Mouse (Mus musculus) stomach, postnatal 0 days (tissue): Measurements from ENCODE around the gene Thsd4. TPM values are rescaled to one million over a fixed set of nuclear protein-coding genes. Genes with fewer than 3 reads are reported as not detected.
A peak's percentile ranks its signal among the peaks of the same experiment; 100 is the strongest.

Source experiments
- ATAC-seq: fragments of 200-750 bp; cut with Nextera tagmentation; 2 replicates; pipeline ENCODE4 v1.8.0; 2017; ENCODE audit not compliant: low FRiP score, low TSS enrichment
- DNase-seq: peaks from one replicate; pipeline ENCODE4 v3.0.0-alpha.2; 2016; ENCODE audit warnings: low spot score
- H3K27ac ChIP-seq: fragments of 300-500 bp; sonication (generic); replicated peaks from 2 replicates; pipeline ENCODE4 v1.5.1; 2014; ENCODE audit warnings: mild to moderate bottlenecking, control low read depth
- H3K27me3 ChIP-seq: fragments of 300-500 bp; sonication (generic); 2 replicates; pipeline ENCODE4 v1.6.1; 2014; ENCODE audit warnings: low read length; ENCODE audit not compliant: control insufficient read depth, insufficient read depth
- H3K36me3 ChIP-seq: fragments of 300-500 bp; sonication (generic); 2 replicates; pipeline ENCODE4 v1.6.1; 2014; ENCODE audit warnings: low read length, mixed read lengths; ENCODE audit not compliant: control insufficient read depth, insufficient read depth
- H3K4me1 ChIP-seq: fragments of 300-500 bp; sonication (generic); replicated peaks from 2 replicates; pipeline ENCODE4 v1.6.1; 2014; ENCODE audit warnings: antibody characterized with exemption; ENCODE audit not compliant: control insufficient read depth, insufficient read depth
- H3K4me2 ChIP-seq: fragments of 300-500 bp; sonication (generic); replicated peaks from 2 replicates; pipeline ENCODE4 v1.6.1; 2014; ENCODE audit warnings: low read depth, mild to moderate bottlenecking, control low read depth, moderate library complexity
- H3K4me3 ChIP-seq: fragments of 300-500 bp; sonication (generic); 2 replicates; pipeline ENCODE4 v1.5.1; 2014; ENCODE audit warnings: low read depth, low read length, control low read depth
- H3K9ac ChIP-seq: fragments of 300-500 bp; sonication (generic); 2 replicates; pipeline ENCODE4 v1.6.1; 2014; ENCODE audit warnings: mild to moderate bottlenecking, low read length, control low read depth, mixed read lengths
- H3K9me3 ChIP-seq: fragments of 300-500 bp; sonication (generic); 2 replicates; pipeline ENCODE4 v1.6.1; 2016; ENCODE audit warnings: low read length; ENCODE audit not compliant: control insufficient read depth
- CTCF ChIP-seq: IDR thresholded peaks from 2 replicates; pipeline ENCODE4 v1.5.1; 2016; ENCODE audit warnings: antibody characterized with exemption, low read depth, mild to moderate bottlenecking, moderate library complexity
- EP300 ChIP-seq: optimal IDR thresholded peaks from 2 replicates; pipeline ENCODE3; 2016; ENCODE audit warnings: antibody characterized with exemption
- WGBS: fragments of 180-500 bp; shearing (Covaris S2); extraction: QIAGEN DNeasy Blood & Tissue Kit; methylation state at CpG from one replicate; pipeline ENCODE4 v1.1.7; 2014; 5-methylcytosine and 5-hydroxymethylcytosine counted together
- polyA plus RNA-seq: library from polyadenylated mRNA; unstranded; fragments of >200 nt; fragmentation: Nextera tagmentation; extraction: Ambion mirVana; gene quantifications from 2 replicates; pipeline ENCODE4 v1.2.1, GENCODE M21; 2015

The Thsd4 gene
- polyA plus RNA-seq, 1 experiment from 2014 or later = 10.7 TPM

GRCm38 (mm10) chr9:60458468-60458962, 63.3 kb downstream of the Thsd4 start:
- Histone ChIP-seq H3K36me3 (no peaks in the 10 kb centered on the region), H3K27me3 (no peaks in the 10 kb centered on the region), H3K9me3 (no peaks in the 10 kb centered on the region), H3K9ac (no peak overlapping the region), H3K4me1 (no peaks in the 10 kb centered on the region; the same call in 1 of the 2 replicates), H3K4me3 (no peak overlapping the region), H3K4me2 (no peak overlapping the region; the same call in 1 of the 2 replicates), H3K27ac (peak overlapping the region; percentile 70)
- 43% methylated on average over 14 of the region's 14 CpGs for WGBS
- DNase-seq = no peak
- TF ChIP-seq EP300 (no peak), CTCF (no peak)
- ATAC-seq = no peak; the same call in 1 of the 2 replicates

DNA sequence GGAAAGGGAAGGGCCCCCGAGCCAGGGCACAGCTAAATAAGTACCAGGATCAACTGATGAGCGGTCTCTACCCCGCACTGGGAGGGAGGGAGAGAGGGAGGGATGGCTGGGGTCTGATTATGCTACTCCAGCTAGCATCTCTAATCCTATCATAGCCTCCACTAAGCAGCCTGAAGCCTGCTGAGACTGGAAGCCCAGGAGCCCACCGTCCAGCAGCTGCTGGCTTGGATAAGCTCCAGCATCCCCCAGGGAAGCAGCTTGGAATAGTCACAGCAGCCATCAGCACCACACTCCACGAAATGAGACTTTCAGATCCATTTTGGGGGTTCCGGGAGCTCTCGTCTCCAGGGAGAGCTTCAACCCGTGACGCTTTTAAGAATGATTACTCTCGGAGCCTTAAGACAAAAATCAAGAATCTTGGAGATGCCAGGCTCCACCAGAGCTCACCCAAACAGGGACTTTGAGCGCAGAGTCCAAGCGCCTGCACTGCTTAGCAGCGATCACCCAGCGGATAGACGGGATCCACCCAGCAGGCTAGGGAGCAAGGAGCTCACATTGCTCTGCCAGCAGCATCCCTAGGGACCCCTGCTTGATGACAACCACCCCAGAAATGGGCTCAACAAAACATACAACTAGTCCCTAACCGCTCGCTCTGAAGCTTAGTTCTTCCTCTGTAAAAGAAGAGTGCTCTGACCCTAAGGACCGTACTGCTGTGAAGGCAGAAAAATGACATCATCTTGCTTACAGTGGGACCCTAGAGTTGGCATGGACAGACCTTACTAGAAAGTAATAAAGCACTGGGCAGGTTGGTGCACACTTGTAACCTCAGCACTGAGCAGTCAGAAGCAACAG, 64.3 kb downstream of the Thsd4 start:
- H3K9ac ChIP-seq = no peak overlapping the region

GRCm38 (mm10) chr9:60456651-60457050, 65.2 kb downstream of the Thsd4 start:
- ATAC-seq (no peak), DNase-seq (no peak)
- Histone ChIP-seq H3K4me3 (no peak overlapping the region), H3K27ac (peak overlapping the region; percentile 36; the same call in 1 of the 2 replicates), H3K4me1 (no peaks in the 10 kb centered on the region; the same call in 1 of the 2 replicates), H3K27me3 (no peaks in the 10 kb centered on the region), H3K9me3 (no peaks in the 10 kb centered on the region), H3K36me3 (no peaks in the 10 kb centered on the region), H3K9ac (no peak overlapping the region), H3K4me2 (no peak overlapping the region)
- TF ChIP-seq EP300 = no peak
- TF ChIP-seq CTCF = no peak
- 54% methylated on average over 5 of the region's 5 CpGs for WGBS

More for the DNA sequence above, 64.3 kb downstream of the Thsd4 start:
- no peaks in the 10 kb centered on the region for H3K9me3 ChIP-seq
- DNase-seq (no peak), ATAC-seq (peak; percentile 56; the same call in 1 of the 2 replicates)
- H3K4me2 ChIP-seq = peak overlapping the region; percentile 37
- H3K4me3 ChIP-seq = no peak overlapping the region
- 48% methylated on average over 18 of the region's 18 CpGs for WGBS
- no peaks in the 10 kb centered on the region for H3K36me3 ChIP-seq
- no peak for TF ChIP-seq EP300
- no peak for TF ChIP-seq CTCF
- peak overlapping the region; percentile 70 for H3K27ac ChIP-seq
- no peaks in the 10 kb centered on the region; the same call in 1 of the 2 replicates for H3K4me1 ChIP-seq
- no peaks in the 10 kb centered on the region for H3K27me3 ChIP-seq

DNA sequence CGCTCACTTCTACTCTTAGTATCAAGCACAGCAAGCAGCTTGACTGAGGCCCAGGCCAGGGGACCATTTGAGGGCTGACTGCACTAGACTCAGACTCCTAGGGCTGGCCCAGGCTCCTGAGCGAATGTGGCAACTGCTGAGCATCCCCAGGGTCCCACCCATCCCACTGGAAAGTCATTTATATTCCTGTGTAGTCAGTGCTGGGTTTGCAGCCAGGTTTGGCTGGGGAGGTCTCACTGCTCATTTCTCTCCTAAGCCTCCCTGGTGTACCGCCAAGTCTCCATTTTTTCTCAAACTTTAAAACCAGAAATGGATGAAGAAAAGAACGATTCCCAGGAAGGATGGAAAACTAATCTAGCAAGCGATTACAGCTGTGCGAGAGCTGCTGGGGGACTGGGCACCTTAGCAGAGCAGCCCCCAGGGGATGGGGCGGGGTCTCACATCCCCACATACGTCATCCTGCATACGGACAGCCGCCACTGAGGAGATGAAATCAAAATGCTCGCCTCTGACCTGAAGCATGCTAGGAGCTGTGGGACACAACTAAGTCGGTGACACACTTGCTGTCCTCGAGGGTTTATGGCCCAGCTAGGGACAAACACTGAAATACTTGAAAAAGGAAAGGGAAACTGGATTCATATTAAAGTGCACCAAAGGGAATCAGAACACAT, 67.3 kb downstream of the Thsd4 start:
- 57% methylated on average over 13 of the region's 13 CpGs for WGBS
- Histone ChIP-seq H3K4me1 (no peaks in the 10 kb centered on the region; the same call in 1 of the 2 replicates), H3K9ac (no peak overlapping the region), H3K27ac (peak overlapping the region; percentile 49), H3K4me3 (no peak overlapping the region), H3K9me3 (no peaks in the 10 kb centered on the region), H3K36me3 (no peaks in the 10 kb centered on the region), H3K4me2 (no peak overlapping the region), H3K27me3 (no peaks in the 10 kb centered on the region)
- TF ChIP-seq CTCF = no peak
- TF ChIP-seq EP300 = no peak
- peak; percentile 29 for DNase-seq
- ATAC-seq = peak; percentile 61; the same call in 1 of the 2 replicates

GRCm38 (mm10) chr9:60449498-60449897, 72.3 kb downstream of the Thsd4 start:
- Histone ChIP-seq H3K4me2 (no peak overlapping the region), H3K9ac (no peak overlapping the region), H3K27ac (no peak overlapping the region), H3K4me1 (peaks cover 2% of the 10 kb centered on the region), H3K9me3 (no peaks in the 10 kb centered on the region), H3K36me3 (no peaks in the 10 kb centered on the region), H3K4me3 (no peak overlapping the region), H3K27me3 (no peaks in the 10 kb centered on the region)
- no peak for TF ChIP-seq CTCF
- TF ChIP-seq EP300 = no peak
- WGBS = 74% methylated on average over 3 of the region's 3 CpGs
- DNase-seq = no peak
- ATAC-seq = no peak

- Histone ChIP-seq H3K9me3 (no peaks in the 10 kb centered on the region), H3K4me2 (peak overlapping the region; percentile 8; the same call in 1 of the 2 replicates), H3K27ac (0 out of 2 replicates have a peak overlapping the region, but pooled peaks have one; percentile 35), H3K27me3 (no peaks in the 10 kb centered on the region), H3K36me3 (no peaks in the 10 kb centered on the region), H3K4me3 (no peak overlapping the region), H3K9ac (no peak overlapping the region), H3K4me1 (peaks cover 2% of the 10 kb centered on the region; the same call in 1 of the 2 replicates)
- DNase-seq (peak; percentile 18), ATAC-seq (no peak)
- no peak for TF ChIP-seq CTCF
- no peak for TF ChIP-seq EP300
- 29% methylated on average over 4 of the region's 4 CpGs for WGBS
Observed at GRCm38 (mm10) chr9:60445821-60446220, 76.0 kb downstream of the Thsd4 start.
